Mouse (Mus musculus): ENCODE results near the gene Lypd6.

DNA sequence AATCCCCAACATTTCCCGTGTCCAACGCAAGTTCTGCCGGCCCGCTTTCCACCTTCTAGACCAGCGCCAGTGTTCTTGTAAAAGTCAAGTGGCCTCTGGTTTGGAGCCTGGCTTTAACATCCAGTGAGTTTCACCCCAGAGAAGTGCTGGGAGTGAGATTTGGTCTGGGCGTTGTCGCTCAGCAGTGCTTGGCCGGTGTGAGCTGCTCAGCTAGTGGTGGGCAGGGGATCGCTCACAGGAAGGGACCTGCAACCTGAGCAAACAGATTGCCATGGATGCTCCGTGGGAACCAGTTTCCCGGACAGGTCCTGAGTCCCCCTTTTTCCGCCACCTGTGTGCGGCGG lies 355 bp upstream of the Lypd6 start:
- TF ChIP-seq EP300 (IDR thresholded peaks at IDR 0.05; ENCODE audit: low read depth) (no peak), CTCF (IDR thresholded peaks at IDR 0.05; ENCODE audit: low read depth) (no peak)
